Mouse (Mus musculus) kidney, postnatal 0 days (tissue): Measurements from ENCODE around the gene Tpgs1. TPM values are rescaled to one million over a fixed set of nuclear protein-coding genes. Genes with fewer than 3 reads are reported as not detected.

Source experiments
- ATAC-seq: fragments of 200-750 bp; cut with Nextera tagmentation; replicated peaks from 2 replicates; pipeline ENCODE4 v1.8.0; 2017; ENCODE audit warnings: low read depth, moderate number of reproducible peaks, moderate TSS enrichment, moderate library complexity; ENCODE audit not compliant: low FRiP score
- DNase-seq: peaks from one replicate; pipeline ENCODE4 v3.0.0-alpha.2; 2016; ENCODE audit warnings: low spot score
- H3K27ac ChIP-seq: fragments of 300-500 bp; sonication (generic); 2 replicates; pipeline ENCODE4 v1.5.1; 2014; ENCODE audit warnings: mild to moderate bottlenecking
- H3K27me3 ChIP-seq: fragments of 300-500 bp; sonication (generic); 2 replicates; pipeline ENCODE4 v1.6.1; 2014; ENCODE audit warnings: low read length, mixed read lengths; ENCODE audit not compliant: insufficient read depth
- H3K36me3 ChIP-seq: fragments of 300-500 bp; sonication (generic); 2 replicates; pipeline ENCODE4 v1.6.1; 2014; ENCODE audit warnings: low read length, mixed read lengths; ENCODE audit not compliant: insufficient read depth
- H3K4me1 ChIP-seq: fragments of 300-500 bp; sonication (generic); replicated peaks from 2 replicates; pipeline ENCODE4 v1.6.1; 2014; ENCODE audit warnings: antibody characterized with exemption, low read length, mixed read lengths; ENCODE audit not compliant: insufficient read depth
- H3K4me2 ChIP-seq: fragments of 300-500 bp; sonication (generic); 2 replicates; pipeline ENCODE4 v1.6.1; 2014; ENCODE audit warnings: mild to moderate bottlenecking, low read length, moderate library complexity, mixed read lengths
- H3K4me3 ChIP-seq: fragments of 300-500 bp; sonication (generic); replicated peaks from 2 replicates; pipeline ENCODE4 v1.5.1; 2014; ENCODE audit warnings: low read depth, low read length
- H3K9ac ChIP-seq: fragments of 300-500 bp; sonication (generic); 2 replicates; pipeline ENCODE4 v1.6.1; 2014; ENCODE audit warnings: low read depth, low read length
- H3K9me3 ChIP-seq: fragments of 300-500 bp; sonication (generic); replicated peaks from 2 replicates; pipeline ENCODE4 v1.6.1; 2016; ENCODE audit warnings: low read length, inconsistent platforms, mixed read lengths
- CTCF ChIP-seq: IDR thresholded peaks from 2 replicates; pipeline ENCODE4 v1.5.1; 2016; ENCODE audit warnings: antibody characterized with exemption, low read depth, mild to moderate bottlenecking, moderate library complexity
- WGBS: fragments of 180-500 bp; shearing (Covaris S2); extraction: QIAGEN DNeasy Blood & Tissue Kit; methylation state at CpG from one replicate; pipeline ENCODE4 v1.1.7; 2014; 5-methylcytosine and 5-hydroxymethylcytosine counted together
- polyA plus RNA-seq: library from polyadenylated mRNA; unstranded; fragments of >200 nt; fragmentation: Nextera tagmentation; extraction: Ambion mirVana; gene quantifications from 2 replicates; pipeline ENCODE4 v1.2.1, GENCODE M21; 2015

Gene Tpgs1
- polyA plus RNA-seq, 1 experiment from 2014 or later: 84.9 TPM

- Histone ChIP-seq H3K27ac (no peak overlapping the region), H3K9ac (no peak overlapping the region), H3K36me3 (no peaks in the 10 kb centered on the region), H3K4me2 (peak overlapping the region; percentile 97), H3K4me1 (peaks cover 15% of the 10 kb centered on the region; the same call in 1 of the 2 replicates), H3K9me3 (no peaks in the 10 kb centered on the region), H3K4me3 (peak overlapping the region; percentile 61), H3K27me3 (peaks cover 27% of the 10 kb centered on the region)
- no peak for ATAC-seq
- TF ChIP-seq CTCF: no peak
- peak; percentile 85 for DNase-seq
- 4% methylated on average over 43 of the region's 43 CpGs for WGBS
Observed at GRCm38 (mm10) chr10:79717640-79718357, 48.6 kb downstream of the Tpgs1 start.

- no peaks in the 10 kb centered on the region for H3K36me3 ChIP-seq
- ATAC-seq: no peak
- no peak overlapping the region for H3K4me3 ChIP-seq
- WGBS: 65% methylated on average over 5 of the region's 5 CpGs
- no peak for TF ChIP-seq CTCF
- H3K4me1 ChIP-seq: peaks cover 13% of the 10 kb centered on the region; the same call in 1 of the 2 replicates
- DNase-seq: no peak
- H3K9ac ChIP-seq: no peak overlapping the region
- H3K27me3 ChIP-seq: peaks cover 17% of the 10 kb centered on the region
- H3K27ac ChIP-seq: no peak overlapping the region
- H3K9me3 ChIP-seq: no peaks in the 10 kb centered on the region
- no peak overlapping the region for H3K4me2 ChIP-seq
Observed at GRCm38 (mm10) chr10:79721089-79721488, 51.9 kb downstream of the Tpgs1 start.

DNA sequence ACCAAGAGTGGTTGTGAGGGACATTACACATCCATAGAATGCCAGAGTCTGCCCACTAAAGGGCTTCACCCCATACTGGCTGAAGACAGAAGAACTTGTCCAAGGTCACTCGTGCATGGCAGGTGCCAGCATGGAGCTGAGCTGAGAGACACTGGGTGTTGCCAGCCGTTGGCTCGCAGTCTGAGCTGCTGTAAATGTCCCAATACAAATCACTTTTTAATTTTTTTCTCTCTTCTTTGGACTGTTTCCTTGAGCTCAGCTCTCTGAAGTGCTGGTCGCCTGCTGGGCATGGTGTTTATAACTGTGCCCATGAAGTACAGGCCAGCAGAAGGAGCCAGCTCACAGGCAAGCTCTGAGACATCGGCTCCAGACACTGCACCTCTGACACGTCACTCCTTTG is 53.9 kb downstream of the Tpgs1 start:
- no peak for TF ChIP-seq CTCF
- Histone ChIP-seq H3K27me3 (no peaks in the 10 kb centered on the region), H3K4me1 (no peaks in the 10 kb centered on the region; the same call in 1 of the 2 replicates), H3K36me3 (no peaks in the 10 kb centered on the region), H3K27ac (no peak overlapping the region), H3K9me3 (no peaks in the 10 kb centered on the region), H3K4me2 (no peak overlapping the region), H3K9ac (no peak overlapping the region), H3K4me3 (no peak overlapping the region)
- ATAC-seq: no peak
- WGBS: 63% methylated on average over 6 of the region's 6 CpGs
- DNase-seq: no peak

DNA sequence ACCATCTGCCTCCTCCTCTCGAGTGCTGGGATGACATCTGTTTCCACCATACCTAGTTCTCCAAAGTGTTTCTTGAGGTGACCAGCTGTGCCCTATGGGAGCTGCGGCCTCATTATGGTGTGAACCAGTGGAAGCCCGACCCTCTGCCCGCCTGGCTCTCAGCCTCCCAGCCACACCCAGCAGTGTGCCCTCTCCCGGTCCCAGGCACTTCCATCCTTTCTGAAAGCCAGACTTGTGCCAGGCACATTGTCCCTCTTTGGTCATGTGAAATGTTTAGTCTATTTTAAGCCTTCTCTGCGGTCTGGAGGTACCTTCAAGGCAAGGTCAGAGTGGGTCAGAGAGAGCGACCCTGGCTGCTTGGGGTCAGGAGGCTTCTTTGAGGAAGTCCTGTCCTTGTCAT is 54.5 kb downstream of the Tpgs1 start:
- TF ChIP-seq CTCF: no peak

More for the DNA sequence above, 54.5 kb downstream of the Tpgs1 start:
- H3K4me2 ChIP-seq: no peak overlapping the region
- H3K9me3 ChIP-seq: no peaks in the 10 kb centered on the region
- no peaks in the 10 kb centered on the region for H3K36me3 ChIP-seq
- H3K27me3 ChIP-seq: no peaks in the 10 kb centered on the region
- WGBS: 80% methylated on average over 7 of the region's 7 CpGs
- H3K4me1 ChIP-seq: no peaks in the 10 kb centered on the region; the same call in 1 of the 2 replicates
- no peak for ATAC-seq
- no peak for DNase-seq
- no peak overlapping the region for H3K27ac ChIP-seq
- H3K4me3 ChIP-seq: no peak overlapping the region
- H3K9ac ChIP-seq: no peak overlapping the region

Other genes starting within 250 kb of the Tpgs1 start
- not detected in 2 replicates for gene Vmn2r83, start 200.6 kb upstream of the Tpgs1 start, polyA plus RNA-seq
- 67.0 and 68.9 TPM in 2 replicates for gene Plpp2, start 135.6 kb upstream of the Tpgs1 start, polyA plus RNA-seq
- 27.4 and 29.4 TPM in 2 replicates for gene Mier2, start 114.2 kb upstream of the Tpgs1 start, polyA plus RNA-seq
- not detected in 2 replicates for gene Theg, start 82.0 kb upstream of the Tpgs1 start, polyA plus RNA-seq
- 0.03 TPM in 1 of 2 replicates, not detected in the other for gene C2cd4c, start 55.3 kb upstream of the Tpgs1 start, polyA plus RNA-seq
- gene Shc2, start 31.5 kb upstream of the Tpgs1 start, polyA plus RNA-seq: 5.4 TPM in 2 replicates
- gene Odf3l2, start 23.6 kb upstream of the Tpgs1 start, polyA plus RNA-seq: not detected in 2 replicates
- gene Madcam1, start 4.8 kb upstream of the Tpgs1 start, polyA plus RNA-seq: 1.5 TPM in 2 replicates
- gene Cdc34, start 12.8 kb downstream of the Tpgs1 start, polyA plus RNA-seq: 68.1 and 75.7 TPM in 2 replicates
- 0.34 and 0.50 TPM in 2 replicates for gene Gzmm, start 19.7 kb downstream of the Tpgs1 start, polyA plus RNA-seq
- gene Bsg, start 35.1 kb downstream of the Tpgs1 start, polyA plus RNA-seq: 1,067 and 1,079 TPM in 2 replicates
- gene Hcn2, start 47.3 kb downstream of the Tpgs1 start, polyA plus RNA-seq: 0.17 and 0.28 TPM in 2 replicates
- 37.9 and 38.5 TPM in 2 replicates for gene Polrmt, start 77.2 kb downstream of the Tpgs1 start, polyA plus RNA-seq
- gene Fgf22, start 85.7 kb downstream of the Tpgs1 start, polyA plus RNA-seq: 0.11 and 0.36 TPM in 2 replicates
- gene Rnf126, start 97.6 kb downstream of the Tpgs1 start, polyA plus RNA-seq: 74.5 and 82.4 TPM in 2 replicates
- gene Fstl3, start 107.9 kb downstream of the Tpgs1 start, polyA plus RNA-seq: 32.9 and 38.7 TPM in 2 replicates
- gene Prss57, start 121.6 kb downstream of the Tpgs1 start, polyA plus RNA-seq: 0.04 and 0.06 TPM in 2 replicates
- gene Palm, start 124.2 kb downstream of the Tpgs1 start, polyA plus RNA-seq: 132 and 152 TPM in 2 replicates
- 24.5 and 24.8 TPM in 2 replicates for gene Misp, start 151.6 kb downstream of the Tpgs1 start, polyA plus RNA-seq
- gene Ptbp1, start 185.1 kb downstream of the Tpgs1 start, polyA plus RNA-seq: 220 and 238 TPM in 2 replicates
- gene Prtn3, start 205.1 kb downstream of the Tpgs1 start, polyA plus RNA-seq: 6.5 and 7.9 TPM in 2 replicates
- 37.0 and 41.5 TPM in 2 replicates for gene Plppr3, start 205.3 kb downstream of the Tpgs1 start, polyA plus RNA-seq
- 0.14 TPM in 1 of 2 replicates, not detected in the other for gene Elane, start 216.9 kb downstream of the Tpgs1 start, polyA plus RNA-seq
- gene Cfd, start 221.5 kb downstream of the Tpgs1 start, polyA plus RNA-seq: 0.13 TPM in 1 of 2 replicates, not detected in the other
- gene Med16, start 239.6 kb downstream of the Tpgs1 start, polyA plus RNA-seq: 44.9 and 49.0 TPM in 2 replicates
- 4.8 and 21.6 TPM in 2 replicates for gene Gm26602, start 241.5 kb downstream of the Tpgs1 start, polyA plus RNA-seq
- gene Kiss1r, start 247.6 kb downstream of the Tpgs1 start, polyA plus RNA-seq: 1.6 and 1.8 TPM in 2 replicates